Comparison of ENCODE assay signal across 18 mouse cellular contexts in genomic region chr1:160086651-160087050, GRCm38 (mm10).
"Had no signal": no experiment of that assay in that cellular context is flagged by ENCODE, and none has a peak within 500 bp of the region (broad histone marks: within the 10 kb centered on the region; RNA-seq: fewer than 3 reads in every experiment).

No protein-coding gene starts in this region.

- H3K4me1 ChIP-seq: liver, embryonic 13.5 days; liver, embryonic 15.5 days; lung, embryonic 15.5 days; megakaryocyte, embryonic 14.5 days; stomach, embryonic 15.5 days had no signal

- DNase-seq: liver, embryonic 13.5 days; liver, postnatal 0 days; lung, adult 2 months; lung, postnatal 14 days; lung, postnatal 36 days; midbrain, embryonic 14.5 days; right cerebral cortex, postnatal 14 days; thymus, postnatal 14 days; thymus, postnatal 36 days had no signal

- H3K9me3 ChIP-seq: liver, embryonic 13.5 days; liver, embryonic 15.5 days; lung, embryonic 15.5 days; stomach, embryonic 15.5 days had no signal

- H3K27me3 ChIP-seq: liver, embryonic 13.5 days; liver, embryonic 15.5 days; lung, embryonic 15.5 days; stomach, embryonic 15.5 days had no signal

- H3K4me3 ChIP-seq: liver, embryonic 13.5 days; liver, embryonic 15.5 days; lung, embryonic 15.5 days; megakaryocyte, embryonic 14.5 days; stomach, embryonic 15.5 days had no signal

- H3K27ac ChIP-seq: liver, embryonic 13.5 days; liver, embryonic 15.5 days; lung, embryonic 15.5 days; macrophage; stomach, embryonic 15.5 days; stomach, postnatal 0 days had no signal

- ATAC-seq: liver, postnatal 0 days; lung, postnatal 0 days; midbrain, embryonic 16.5 days had no signal

- H3K36me3 ChIP-seq: liver, embryonic 13.5 days; liver, embryonic 15.5 days; lung, embryonic 15.5 days; stomach, embryonic 15.5 days had no signal

- H3K9ac ChIP-seq: liver, embryonic 13.5 days; liver, embryonic 15.5 days; liver, postnatal 0 days; lung, embryonic 15.5 days; stomach, embryonic 15.5 days had no signal

- H3K4me2 ChIP-seq: liver, embryonic 13.5 days; liver, embryonic 15.5 days; lung, embryonic 15.5 days; midbrain, embryonic 11.5 days; stomach, embryonic 15.5 days had no signal
